Mouse (Mus musculus): ENCODE data around the gene Nkd2.

The Nkd2 gene

GRCm38 (mm10) chr13:73814181-73814580 is 33.2 kb downstream of the Nkd2 start:
- DNase-seq, result no peak

- DNase-seq, result no peak
Observed at GRCm38 (mm10) chr13:73812936-73813335, 34.5 kb downstream of the Nkd2 start.

- no peak for DNase-seq
Observed at GRCm38 (mm10) chr13:73804914-73805313, 42.5 kb downstream of the Nkd2 start.

GRCm38 (mm10) chr13:73803450-73804178 is 43.8 kb downstream of the Nkd2 start:
- DNase-seq, result peak; percentile 9

- no peak for DNase-seq
Observed at GRCm38 (mm10) chr13:73799110-73799509, 48.3 kb downstream of the Nkd2 start.

GRCm38 (mm10) chr13:73793171-73793570 is 54.3 kb downstream of the Nkd2 start:
- DNase-seq, result no peak

GRCm38 (mm10) chr13:73792176-73792575 is 55.3 kb downstream of the Nkd2 start:
- DNase-seq, result no peak

GRCm38 (mm10) chr13:73782486-73782885 is 64.9 kb downstream of the Nkd2 start:
- no peak for DNase-seq

GRCm38 (mm10) chr13:73777578-73777977 is 69.9 kb downstream of the Nkd2 start:
- DNase-seq, result no peak

GRCm38 (mm10) chr13:73775786-73776185 is 71.6 kb downstream of the Nkd2 start:
- no peak for DNase-seq

GRCm38 (mm10) chr13:73773519-73774205 is 73.8 kb downstream of the Nkd2 start:
- no peak for DNase-seq

- DNase-seq, result peak; percentile 81
Observed at GRCm38 (mm10) chr13:73772655-73773054, 74.8 kb downstream of the Nkd2 start.

GRCm38 (mm10) chr13:73771131-73771530 is 76.3 kb downstream of the Nkd2 start:
- no peak for DNase-seq

- DNase-seq, result no peak
Observed at GRCm38 (mm10) chr13:73769916-73770682, 77.3 kb downstream of the Nkd2 start.
